Mouse (Mus musculus) forebrain, postnatal 0 days (tissue): ENCODE data around the gene Lcn4. TPM values are rescaled to one million over a fixed set of nuclear protein-coding genes. Genes with fewer than 3 reads are reported as not detected.

Source experiments
- ATAC-seq: fragments of 200-750 bp; cut with Nextera tagmentation; 2 replicates; pipeline ENCODE4 v1.8.0; 2017; ENCODE audit warnings: mild to moderate bottlenecking, moderate library complexity
- DNase-seq: peaks from one replicate; pipeline ENCODE4 v3.0.0-alpha.2; 2015
- H3K27ac ChIP-seq: fragments of 300-500 bp; sonication (generic); 2 replicates; pipeline ENCODE4 v1.5.1; 2014; ENCODE audit warnings: low read depth, mild to moderate bottlenecking, antibody characterized with exemption, low read length, moderate library complexity, mixed read lengths
- H3K27me3 ChIP-seq: fragments of 300-500 bp; sonication (generic); 2 replicates; pipeline ENCODE4 v1.6.1; 2014; ENCODE audit warnings: mild to moderate bottlenecking, low read length, mixed read lengths; ENCODE audit not compliant: insufficient read depth
- H3K36me3 ChIP-seq: fragments of 300-500 bp; sonication (generic); 2 replicates; pipeline ENCODE4 v1.6.1; 2014; ENCODE audit warnings: mild to moderate bottlenecking, moderate library complexity; ENCODE audit not compliant: insufficient read depth
- H3K4me1 ChIP-seq: fragments of 300-500 bp; sonication (generic); 2 replicates; pipeline ENCODE4 v1.6.1; 2014; ENCODE audit warnings: antibody characterized with exemption; ENCODE audit not compliant: insufficient read depth
- H3K4me2 ChIP-seq: fragments of 300-500 bp; sonication (generic); 2 replicates; pipeline ENCODE4 v1.6.1; 2014; ENCODE audit warnings: low read depth, mild to moderate bottlenecking, moderate library complexity
- H3K4me3 ChIP-seq: fragments of 300-500 bp; sonication (generic); 2 replicates; pipeline ENCODE4 v1.5.1; 2014; ENCODE audit warnings: low read depth, low read length, mixed read lengths
- H3K9ac ChIP-seq: fragments of 300-500 bp; sonication (generic); 2 replicates; pipeline ENCODE4 v1.6.1; 2014; ENCODE audit warnings: mild to moderate bottlenecking
- H3K9me3 ChIP-seq: fragments of 300-500 bp; sonication (generic); 2 replicates; pipeline ENCODE4 v1.6.1; 2016; ENCODE audit warnings: low read length
- CTCF ChIP-seq: sonication (generic); IDR thresholded peaks from 2 replicates; pipeline ENCODE4 v1.5.1; 2016; ENCODE audit warnings: antibody characterized with exemption, control low read depth, low read depth
- WGBS: fragments of 180-500 bp; shearing (Covaris S2); extraction: QIAGEN DNeasy Blood & Tissue Kit; methylation state at CpG from one replicate; pipeline ENCODE4 v1.1.7; 2014; 5-methylcytosine and 5-hydroxymethylcytosine counted together
- polyA plus RNA-seq: library from polyadenylated mRNA; unstranded; fragments of >200 nt; fragmentation: Nextera tagmentation; extraction: Ambion mirVana; gene quantifications from 2 replicates; pipeline ENCODE4 v1.2.1, GENCODE M21; 2015
- total RNA-seq: library from RNA; depleted of rRNA; stranded (reverse); fragments of >200 nt; gene quantifications from 2 replicates; pipeline ENCODE4 v1.2.3, GENCODE M21; 2014

Lcn4 gene
- total and polyA plus RNA-seq, 2 experiments from 2014 or later: not detected

- peak; percentile 98 for DNase-seq
- Histone ChIP-seq H3K27ac (peak overlapping the region; percentile 87), H3K4me2 (peak overlapping the region; percentile 61), H3K9ac (peak overlapping the region; percentile 91), H3K4me1 (peaks cover 6% of the 10 kb centered on the region), H3K9me3 (no peaks in the 10 kb centered on the region), H3K4me3 (peak overlapping the region; percentile 68), H3K27me3 (no peaks in the 10 kb centered on the region), H3K36me3 (peaks cover 32% of the 10 kb centered on the region)
- peak; percentile 98 for TF ChIP-seq CTCF
- 5% methylated on average over 49 of the region's 49 CpGs for WGBS
- ATAC-seq: peak; percentile 93
These were observed 30.9 kb downstream of the Lcn4 start for GRCm38 (mm10) chr2:26639838-26640830.

GRCm38 (mm10) chr2:26639083-26639482 lies 32.0 kb downstream of the Lcn4 start:
- Histone ChIP-seq H3K9me3 (no peaks in the 10 kb centered on the region), H3K36me3 (peaks cover 41% of the 10 kb centered on the region), H3K4me2 (peak overlapping the region; percentile 61), H3K27me3 (no peaks in the 10 kb centered on the region), H3K27ac (peak overlapping the region; percentile 67), H3K9ac (peak overlapping the region; percentile 91), H3K4me1 (peaks cover 6% of the 10 kb centered on the region), H3K4me3 (peak overlapping the region; percentile 68)
- DNase-seq: peak; percentile 72
- peak; percentile 61; the same call in 1 of the 2 replicates for ATAC-seq
- peak; percentile 70 for TF ChIP-seq CTCF
- 6% methylated on average over 8 of the region's 8 CpGs for WGBS

DNA sequence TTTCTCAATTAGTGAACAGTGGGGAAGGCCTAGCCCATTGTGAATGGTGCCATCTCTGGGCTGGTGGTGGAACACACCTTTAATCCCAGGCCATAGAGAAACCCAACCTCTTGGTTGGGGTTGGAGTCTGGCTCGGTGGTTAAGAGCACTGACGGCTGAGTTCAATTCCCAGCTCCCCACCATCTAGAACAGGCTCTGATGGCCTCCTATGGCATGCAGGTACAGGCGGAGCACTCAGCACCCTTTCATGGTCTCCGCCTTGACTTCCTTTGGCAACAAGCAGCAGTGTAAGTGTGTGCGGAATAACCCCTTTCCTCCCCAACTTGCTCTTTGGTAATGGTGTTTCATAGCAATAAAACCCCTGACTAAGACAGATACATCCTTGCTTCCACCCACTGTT lies 32.5 kb downstream of the Lcn4 start:
- Histone ChIP-seq H3K27me3 (no peaks in the 10 kb centered on the region), H3K4me2 (peak overlapping the region; percentile 61), H3K27ac (0 out of 2 replicates have a peak overlapping the region, but pooled peaks have one; percentile 37), H3K4me1 (peaks cover 6% of the 10 kb centered on the region), H3K9me3 (no peaks in the 10 kb centered on the region), H3K4me3 (peak overlapping the region; percentile 68), H3K9ac (peak overlapping the region; percentile 91; the same call in 1 of the 2 replicates), H3K36me3 (peaks cover 46% of the 10 kb centered on the region)
- ATAC-seq: no peak
- 0 out of 2 replicates have a peak, but pooled peaks have one; percentile 2 for TF ChIP-seq CTCF
- DNase-seq: no peak
- WGBS: 80% methylated on average over 5 of the region's 5 CpGs

GRCm38 (mm10) chr2:26638039-26638438 lies 33.0 kb downstream of the Lcn4 start:
- peaks cover 48% of the 10 kb centered on the region for H3K36me3 ChIP-seq
- H3K9ac ChIP-seq: 0 out of 2 replicates have a peak overlapping the region, but pooled peaks have one; percentile 6
- TF ChIP-seq CTCF: no peak
- no peaks in the 10 kb centered on the region for H3K27me3 ChIP-seq
- 76% methylated on average over 5 of the region's 5 CpGs for WGBS
- H3K4me1 ChIP-seq: peaks cover 6% of the 10 kb centered on the region
- no peak overlapping the region for H3K27ac ChIP-seq
- H3K9me3 ChIP-seq: no peaks in the 10 kb centered on the region
- H3K4me3 ChIP-seq: no peak overlapping the region
- peak overlapping the region; percentile 61 for H3K4me2 ChIP-seq
- ATAC-seq (no peak), DNase-seq (no peak)

DNA sequence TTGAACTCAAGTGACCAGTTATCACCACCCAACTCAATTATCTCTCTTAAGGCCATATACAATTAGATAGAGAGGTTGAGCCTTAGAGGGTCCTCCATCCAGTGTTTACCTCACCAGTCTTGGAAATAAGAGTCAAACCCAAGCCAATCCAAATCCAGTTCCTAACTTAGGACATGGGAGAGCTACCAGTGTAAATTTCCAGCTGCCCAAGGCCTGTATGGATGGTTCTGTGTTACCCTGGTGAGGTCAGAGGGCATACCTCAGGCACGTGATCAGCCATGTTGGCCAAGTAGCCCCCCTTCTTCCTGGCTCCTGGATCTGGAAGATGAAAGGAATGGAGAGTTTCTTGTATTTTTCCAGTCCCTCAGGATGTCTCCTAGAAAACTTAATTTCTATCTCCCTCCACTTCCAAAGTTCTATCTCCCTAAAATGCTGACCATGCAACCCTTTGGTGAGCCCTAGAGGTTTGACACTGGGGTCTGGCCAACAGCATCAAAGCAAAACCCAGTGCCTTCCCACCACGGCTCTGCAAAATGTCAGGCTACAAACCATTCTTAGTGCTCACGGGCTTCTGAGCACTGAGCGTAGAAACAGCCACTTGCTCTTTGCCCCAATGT lies 33.7 kb downstream of the Lcn4 start:
- Histone ChIP-seq H3K4me2 (no peak overlapping the region), H3K36me3 (peaks cover 48% of the 10 kb centered on the region)
- TF ChIP-seq CTCF: no peak

DNA sequence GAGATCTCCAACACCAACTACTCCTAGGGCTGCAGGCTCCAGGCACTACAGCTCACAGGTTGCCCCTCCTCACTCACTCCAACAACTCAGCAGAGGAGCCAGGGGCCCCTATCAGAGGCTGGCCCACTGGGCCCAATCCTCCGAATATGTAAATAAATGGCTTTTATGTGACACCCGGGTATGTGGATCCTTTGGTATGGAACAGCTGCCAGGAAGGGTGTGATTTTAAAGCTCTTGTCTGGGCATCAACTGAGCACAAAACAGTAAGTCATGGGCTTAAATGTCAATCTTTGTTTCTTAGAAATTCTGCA lies 34.8 kb downstream of the Lcn4 start:
- ATAC-seq: no peak
- peaks cover 6% of the 10 kb centered on the region for H3K4me1 ChIP-seq

More for the DNA sequence above, 33.7 kb downstream of the Lcn4 start:
- DNase-seq (no peak), ATAC-seq (no peak)
- H3K9me3 ChIP-seq: no peaks in the 10 kb centered on the region
- 83% methylated on average over 4 of the region's 4 CpGs for WGBS
- no peaks in the 10 kb centered on the region for H3K27me3 ChIP-seq
- H3K9ac ChIP-seq: 0 out of 2 replicates have a peak overlapping the region, but pooled peaks have one; percentile 6
- no peak overlapping the region for H3K27ac ChIP-seq
- H3K4me1 ChIP-seq: peaks cover 6% of the 10 kb centered on the region
- no peak overlapping the region for H3K4me3 ChIP-seq

More for the DNA sequence above, 34.8 kb downstream of the Lcn4 start:
- Histone ChIP-seq H3K36me3 (peaks cover 48% of the 10 kb centered on the region), H3K27ac (no peak overlapping the region), H3K4me2 (no peak overlapping the region), H3K27me3 (no peaks in the 10 kb centered on the region), H3K4me3 (no peak overlapping the region), H3K9me3 (no peaks in the 10 kb centered on the region), H3K9ac (no peak overlapping the region)
- DNase-seq: no peak
- no peak for TF ChIP-seq CTCF
- WGBS: 51% methylated on average over 2 of the region's 2 CpGs
